Mouse (Mus musculus) midbrain, embryonic 13.5 days (tissue): ENCODE measurements around the gene Cx3cr1. TPM values are rescaled to one million over a fixed set of nuclear protein-coding genes. Genes with fewer than 3 reads are reported as not detected.

Source experiments
- ATAC-seq: fragments of 200-750 bp; cut with Nextera tagmentation; 2 replicates; pipeline ENCODE4 v1.8.0; 2017; ENCODE audit warnings: mild to moderate bottlenecking, moderate TSS enrichment, moderate library complexity
- H3K27ac ChIP-seq: fragments of 300-500 bp; sonication (generic); 2 replicates; pipeline ENCODE4 v1.5.1; 2015; ENCODE audit warnings: inconsistent platforms, mild to moderate bottlenecking, moderate library complexity
- H3K27me3 ChIP-seq: fragments of 300-500 bp; sonication (generic); 2 replicates; pipeline ENCODE4 v1.6.1; 2015; ENCODE audit warnings: mild to moderate bottlenecking, inconsistent platforms
- H3K36me3 ChIP-seq: fragments of 300-500 bp; sonication (generic); 2 replicates; pipeline ENCODE4 v1.6.1; 2015; ENCODE audit warnings: mild to moderate bottlenecking, inconsistent platforms
- H3K4me1 ChIP-seq: fragments of 300-500 bp; sonication (generic); replicated peaks from 2 replicates; pipeline ENCODE4 v1.6.1; 2015; ENCODE audit warnings: inconsistent platforms
- H3K4me2 ChIP-seq: fragments of 300-500 bp; sonication (generic); replicated peaks from 2 replicates; pipeline ENCODE4 v1.6.1; 2015; ENCODE audit warnings: moderate library complexity, mild to moderate bottlenecking, inconsistent platforms
- H3K4me3 ChIP-seq: fragments of 300-500 bp; sonication (generic); replicated peaks from 2 replicates; pipeline ENCODE4 v1.5.1; 2015; ENCODE audit warnings: mild to moderate bottlenecking, inconsistent platforms
- H3K9ac ChIP-seq: fragments of 300-500 bp; sonication (generic); replicated peaks from 2 replicates; pipeline ENCODE4 v1.6.1; 2015; ENCODE audit warnings: mild to moderate bottlenecking, inconsistent platforms
- H3K9me3 ChIP-seq: fragments of 300-500 bp; sonication (generic); 2 replicates; pipeline ENCODE4 v1.6.1; 2016; ENCODE audit warnings: mild to moderate bottlenecking, inconsistent platforms
- WGBS: fragments of 180-500 bp; shearing (Covaris S2); methylation state at CpG from one replicate; pipeline ENCODE4 v1.1.7; 2015; 5-methylcytosine and 5-hydroxymethylcytosine counted together
- polyA plus RNA-seq: library from polyadenylated mRNA; unstranded; fragments of >200 nt; fragmentation: Nextera tagmentation; extraction: Ambion mirVana; gene quantifications from 2 replicates; pipeline ENCODE4 v1.2.1, GENCODE M21; 2015

Cx3cr1 gene
- polyA plus RNA-seq, 1 experiment from 2014 or later = 6.1 TPM

GRCm38 (mm10) chr9:120101165-120101564 is 31.5 kb upstream of the Cx3cr1 start:
- H3K4me1 ChIP-seq = no peaks in the 10 kb centered on the region
- H3K36me3 ChIP-seq = no peaks in the 10 kb centered on the region
- no peak for ATAC-seq
- 89% methylated on average over 2 of the region's 2 CpGs for WGBS
- peaks cover 8% of the 10 kb centered on the region; the same call in 1 of the 2 replicates for H3K9me3 ChIP-seq
- no peak overlapping the region for H3K4me2 ChIP-seq
- no peak overlapping the region for H3K27ac ChIP-seq
- H3K27me3 ChIP-seq = no peaks in the 10 kb centered on the region
- no peak overlapping the region for H3K9ac ChIP-seq
- no peak overlapping the region for H3K4me3 ChIP-seq

GRCm38 (mm10) chr9:120099304-120099703 is 29.6 kb upstream of the Cx3cr1 start:
- H3K4me1 ChIP-seq = no peaks in the 10 kb centered on the region
- H3K9me3 ChIP-seq = peaks cover 8% of the 10 kb centered on the region; the same call in 1 of the 2 replicates
- H3K4me3 ChIP-seq = no peak overlapping the region
- no peak overlapping the region for H3K4me2 ChIP-seq
- WGBS = 94% methylated on average over 8 of the region's 8 CpGs
- no peak for ATAC-seq
- no peak overlapping the region for H3K9ac ChIP-seq
- H3K36me3 ChIP-seq = no peaks in the 10 kb centered on the region
- H3K27ac ChIP-seq = no peak overlapping the region
- H3K27me3 ChIP-seq = no peaks in the 10 kb centered on the region

GRCm38 (mm10) chr9:120098682-120099081 is 29.0 kb upstream of the Cx3cr1 start:
- Histone ChIP-seq H3K4me3 (no peak overlapping the region), H3K27ac (no peak overlapping the region), H3K4me2 (no peak overlapping the region), H3K9me3 (peaks cover 8% of the 10 kb centered on the region; the same call in 1 of the 2 replicates), H3K36me3 (no peaks in the 10 kb centered on the region), H3K4me1 (no peaks in the 10 kb centered on the region), H3K9ac (no peak overlapping the region), H3K27me3 (no peaks in the 10 kb centered on the region)
- 22% methylated on average over 7 of the region's 7 CpGs for WGBS
- no peak for ATAC-seq

- Histone ChIP-seq H3K27me3 (no peaks in the 10 kb centered on the region), H3K4me3 (no peak overlapping the region), H3K9ac (no peak overlapping the region), H3K36me3 (no peaks in the 10 kb centered on the region), H3K9me3 (no peaks in the 10 kb centered on the region), H3K4me2 (no peak overlapping the region), H3K27ac (no peak overlapping the region), H3K4me1 (no peaks in the 10 kb centered on the region)
- WGBS = 84% methylated on average over 7 of the region's 7 CpGs
- ATAC-seq = no peak
Measured at GRCm38 (mm10) chr9:120095886-120096285, 26.2 kb upstream of the Cx3cr1 start.

GRCm38 (mm10) chr9:120093701-120094100 is 24.0 kb upstream of the Cx3cr1 start:
- Histone ChIP-seq H3K9ac (no peak overlapping the region), H3K27ac (no peak overlapping the region), H3K4me1 (no peaks in the 10 kb centered on the region), H3K27me3 (no peaks in the 10 kb centered on the region), H3K9me3 (0 out of 2 replicates have a peak, but pooled peaks cover 4% of the 10 kb centered on the region), H3K4me2 (no peak overlapping the region), H3K36me3 (no peaks in the 10 kb centered on the region), H3K4me3 (no peak overlapping the region)
- no peak for ATAC-seq
- WGBS = 92% methylated on average over 13 of the region's 13 CpGs

- ATAC-seq = no peak
- H3K4me1 ChIP-seq = no peaks in the 10 kb centered on the region
- no peak within 1 kb of the TSS for H3K4me3 ChIP-seq
- H3K27ac ChIP-seq = no peak within 1 kb of the TSS
- WGBS = 83% methylated on average over 5 of the region's 5 CpGs
- 0 out of 2 replicates have a peak, but pooled peaks cover 4% of the 10 kb centered on the region for H3K9me3 ChIP-seq
- H3K27me3 ChIP-seq = no peaks in the 10 kb centered on the region
- no peak within 1 kb of the TSS for H3K9ac ChIP-seq
- H3K36me3 ChIP-seq = no peaks in the 10 kb centered on the region
- H3K4me2 ChIP-seq = no peak within 1 kb of the TSS
Measured at GRCm38 (mm10) chr9:120091696-120092238, 22.1 kb upstream of the Cx3cr1 start, which contains the start of gene Ccr8. TSS of gene Ccr8 (plus strand) at chr9:120092114.

- Histone ChIP-seq H3K27ac (no peak overlapping the region), H3K27me3 (no peaks in the 10 kb centered on the region), H3K36me3 (no peaks in the 10 kb centered on the region), H3K9ac (no peak overlapping the region), H3K9me3 (0 out of 2 replicates have a peak, but pooled peaks cover 4% of the 10 kb centered on the region), H3K4me3 (no peak overlapping the region), H3K4me1 (no peaks in the 10 kb centered on the region), H3K4me2 (no peak overlapping the region)
- no peak for ATAC-seq
- 86% methylated on average over 10 of the region's 10 CpGs for WGBS
Measured at GRCm38 (mm10) chr9:120091086-120091485, 21.4 kb upstream of the Cx3cr1 start.

- Histone ChIP-seq H3K36me3 (no peaks in the 10 kb centered on the region), H3K27me3 (no peaks in the 10 kb centered on the region)
- no peak for ATAC-seq
Measured at GRCm38 (mm10) chr9:120089125-120089524, 19.4 kb upstream of the Cx3cr1 start.

GRCm38 (mm10) chr9:120084406-120084805 is 14.7 kb upstream of the Cx3cr1 start:
- WGBS = 86% methylated on average over 9 of the region's 9 CpGs
- Histone ChIP-seq H3K27ac (no peak overlapping the region), H3K27me3 (no peaks in the 10 kb centered on the region), H3K4me1 (no peaks in the 10 kb centered on the region), H3K9me3 (0 out of 2 replicates have a peak, but pooled peaks cover 4% of the 10 kb centered on the region), H3K4me3 (no peak overlapping the region), H3K9ac (0 out of 2 replicates have a peak overlapping the region, but pooled peaks have one; percentile 4), H3K36me3 (no peaks in the 10 kb centered on the region), H3K4me2 (no peak overlapping the region)
- no peak for ATAC-seq

More at GRCm38 (mm10) chr9:120089125-120089524, 19.4 kb upstream of the Cx3cr1 start:
- H3K4me1 ChIP-seq = no peaks in the 10 kb centered on the region
- WGBS = 83% methylated on average over 7 of the region's 7 CpGs
- H3K4me2 ChIP-seq = no peak overlapping the region
- H3K9ac ChIP-seq = no peak overlapping the region
- 0 out of 2 replicates have a peak, but pooled peaks cover 4% of the 10 kb centered on the region for H3K9me3 ChIP-seq
- H3K4me3 ChIP-seq = no peak overlapping the region
- H3K27ac ChIP-seq = no peak overlapping the region

GRCm38 (mm10) chr9:120083158-120083894 is 13.6 kb upstream of the Cx3cr1 start:
- no peak overlapping the region for H3K4me3 ChIP-seq
- no peak for ATAC-seq
- no peaks in the 10 kb centered on the region for H3K9me3 ChIP-seq
- no peaks in the 10 kb centered on the region for H3K27me3 ChIP-seq
- H3K9ac ChIP-seq = no peak overlapping the region
- H3K36me3 ChIP-seq = no peaks in the 10 kb centered on the region
- 76% methylated on average over 18 of the region's 18 CpGs for WGBS
- H3K4me1 ChIP-seq = no peaks in the 10 kb centered on the region
- no peak overlapping the region for H3K27ac ChIP-seq
- no peak overlapping the region for H3K4me2 ChIP-seq

GRCm38 (mm10) chr9:120082691-120083090 is 13.0 kb upstream of the Cx3cr1 start:
- no peaks in the 10 kb centered on the region for H3K9me3 ChIP-seq
- WGBS = 72% methylated on average over 4 of the region's 4 CpGs
- no peaks in the 10 kb centered on the region for H3K4me1 ChIP-seq
- no peak overlapping the region for H3K9ac ChIP-seq
- H3K27ac ChIP-seq = no peak overlapping the region
- no peak overlapping the region for H3K4me3 ChIP-seq
- H3K36me3 ChIP-seq = no peaks in the 10 kb centered on the region
- no peak overlapping the region for H3K4me2 ChIP-seq
- H3K27me3 ChIP-seq = no peaks in the 10 kb centered on the region
- no peak for ATAC-seq

- no peak for ATAC-seq
- 75% methylated on average over 5 of the region's 5 CpGs for WGBS
- no peaks in the 10 kb centered on the region for H3K36me3 ChIP-seq
Measured at GRCm38 (mm10) chr9:120081967-120082366, 12.3 kb upstream of the Cx3cr1 start.

More at GRCm38 (mm10) chr9:120081967-120082366, 12.3 kb upstream of the Cx3cr1 start:
- H3K4me2 ChIP-seq = no peak overlapping the region
- H3K4me1 ChIP-seq = no peaks in the 10 kb centered on the region
- no peak overlapping the region for H3K4me3 ChIP-seq
- no peak overlapping the region for H3K27ac ChIP-seq
- no peaks in the 10 kb centered on the region for H3K27me3 ChIP-seq
- H3K9ac ChIP-seq = no peak overlapping the region
- H3K9me3 ChIP-seq = no peaks in the 10 kb centered on the region
